Mouse (Mus musculus): ENCODE data around the gene Tnpo2.

Tnpo2 gene

GRCm38 (mm10) chr8:85036718-85037365, at the start of gene Tnpo2:
Tnpo2 (plus strand) TSS chr8:85036915.
- peak; percentile 94 for DNase-seq (ENCODE audit: extremely low read depth, low read depth, low spot score)

GRCm38 (mm10) chr8:84987388-84987787, 49.3 kb upstream of the Tnpo2 start:
- DNase-seq (ENCODE audit: extremely low read depth, low read depth, low spot score), result no peak

GRCm38 (mm10) chr8:84987903-84988302, 48.8 kb upstream of the Tnpo2 start:
- no peak for DNase-seq (ENCODE audit: extremely low read depth, low read depth, low spot score)

- no peak for DNase-seq (ENCODE audit: extremely low read depth, low read depth, low spot score)
These were observed 47.4 kb upstream of the Tnpo2 start for GRCm38 (mm10) chr8:84989311-84989731.

- DNase-seq (ENCODE audit: extremely low read depth, low read depth, low spot score), result no peak
These were observed 46.9 kb upstream of the Tnpo2 start for GRCm38 (mm10) chr8:84989810-84990209.

- DNase-seq (ENCODE audit: extremely low read depth, low read depth, low spot score), result no peak
These were observed 46.4 kb upstream of the Tnpo2 start, which contains the start of gene Hook2 for GRCm38 (mm10) chr8:84990349-84990748. Hook2 (plus strand) TSS chr8:84990603.

- peak; percentile 85 for DNase-seq (ENCODE audit: extremely low read depth, low read depth, low spot score)
These were observed 45.9 kb upstream of the Tnpo2 start for GRCm38 (mm10) chr8:84990836-84991235.

- no peak for DNase-seq (ENCODE audit: extremely low read depth, low read depth, low spot score)
These were observed 42.3 kb upstream of the Tnpo2 start for GRCm38 (mm10) chr8:84994375-84994774.

GRCm38 (mm10) chr8:84995680-84996079, 41.0 kb upstream of the Tnpo2 start:
- no peak for DNase-seq (ENCODE audit: extremely low read depth, low read depth, low spot score)

GRCm38 (mm10) chr8:84996978-84997377, 39.7 kb upstream of the Tnpo2 start:
- DNase-seq (ENCODE audit: extremely low read depth, low read depth, low spot score), result no peak

- DNase-seq (ENCODE audit: extremely low read depth, low read depth, low spot score), result no peak
These were observed 38.9 kb upstream of the Tnpo2 start for GRCm38 (mm10) chr8:84997649-84998295.

- no peak for DNase-seq (ENCODE audit: extremely low read depth, low read depth, low spot score)
These were observed 29.0 kb upstream of the Tnpo2 start for GRCm38 (mm10) chr8:85007686-85008085.

- no peak for DNase-seq (ENCODE audit: extremely low read depth, low read depth, low spot score)
These were observed 25.5 kb upstream of the Tnpo2 start for GRCm38 (mm10) chr8:85011242-85011641.

GRCm38 (mm10) chr8:85013230-85013840, 23.4 kb upstream of the Tnpo2 start:
- no peak for DNase-seq (ENCODE audit: extremely low read depth, low read depth, low spot score)

- no peak for DNase-seq (ENCODE audit: extremely low read depth, low read depth, low spot score)
These were observed 22.3 kb upstream of the Tnpo2 start, which contains the start of gene Best2 for GRCm38 (mm10) chr8:85014431-85014830. Best2 (minus strand) TSS chr8:85014531.

GRCm38 (mm10) chr8:85016724-85017123, 20.0 kb upstream of the Tnpo2 start:
- DNase-seq (ENCODE audit: extremely low read depth, low read depth, low spot score), result no peak

GRCm38 (mm10) chr8:85017209-85017608, 19.5 kb upstream of the Tnpo2 start:
- DNase-seq (ENCODE audit: extremely low read depth, low read depth, low spot score), result no peak

GRCm38 (mm10) chr8:85021514-85022055, 15.1 kb upstream of the Tnpo2 start:
- DNase-seq (ENCODE audit: extremely low read depth, low read depth, low spot score), result no peak

- DNase-seq (ENCODE audit: extremely low read depth, low read depth, low spot score), result no peak
These were observed 12.9 kb upstream of the Tnpo2 start for GRCm38 (mm10) chr8:85023846-85024245.

GRCm38 (mm10) chr8:85025098-85025932, 11.4 kb upstream of the Tnpo2 start, which contains the start of gene Asna1:
Asna1 (minus strand) TSS chr8:85025281.
- peak; percentile 83 for DNase-seq (ENCODE audit: extremely low read depth, low read depth, low spot score)
